Mouse (Mus musculus): Measurements from ENCODE around the gene Kirrel3.

DNA sequence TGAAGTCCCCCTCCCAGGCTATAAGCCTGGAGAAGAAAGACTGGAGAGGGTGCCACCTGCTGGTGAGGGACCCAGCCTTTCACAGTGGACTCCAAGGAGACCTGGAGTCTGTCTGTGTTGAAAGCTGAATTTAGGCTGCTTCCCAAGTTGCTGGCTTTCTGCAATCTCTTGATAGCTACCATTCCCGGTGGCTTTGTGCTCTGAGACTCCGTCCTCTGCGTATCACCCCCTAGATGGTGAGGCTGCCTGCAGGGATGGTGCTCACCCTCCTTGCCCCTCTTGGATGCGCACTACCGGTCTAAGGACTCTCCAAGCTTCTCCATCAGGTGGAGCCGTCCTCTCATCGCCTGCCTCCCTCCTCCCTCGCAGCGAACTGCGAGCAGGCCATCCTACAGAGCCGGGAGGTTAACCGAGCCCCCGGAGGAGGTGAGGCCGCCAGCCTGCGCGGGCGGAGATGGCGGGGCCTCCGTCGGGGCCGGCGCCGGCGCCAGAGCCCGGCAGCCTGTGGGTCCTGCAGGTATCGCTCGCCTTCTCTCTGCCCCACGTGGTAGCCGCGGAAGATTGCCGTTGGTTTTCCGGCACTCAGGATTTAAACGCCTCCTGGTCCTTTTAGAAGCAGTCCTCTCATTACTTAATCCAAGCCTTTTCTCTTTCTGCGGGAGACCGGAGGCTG lies at the start of gene Kirrel3:
- no peak for TF ChIP-seq EP300 (IDR thresholded peaks at IDR 0.05; ENCODE audit: low read depth)
- peak; percentile 58 for TF ChIP-seq CTCF (IDR thresholded peaks at IDR 0.05; ENCODE audit: low read depth)
